Mouse (Mus musculus): ENCODE measurements around the gene Rln1.

GRCm38 (mm10) chr19:29297366-29297765 is 37.1 kb downstream of the Rln1 start:
- TF ChIP-seq CTCF (IDR thresholded peaks at IDR 0.05; ENCODE audit: insufficient read depth, low read depth, low read length) (no peak), POLR2A (IDR thresholded peaks at IDR 0.05; ENCODE audit: insufficient read depth, low read depth, low read length) (no peak)

Data from olfactory bulb, adult 2 months (tissue).